Mouse (Mus musculus) urinary bladder, postnatal 36 days (tissue): ENCODE measurements at regions not wholly inside any gene's neighbourhood (a gene's known extent, or its start where the extent isn't known, plus 50 kb on each side); places are given as distances from the start of the nearest gene placed in this dataset.

Experiments used
- DNase-seq, 2 experiments: peaks; one replicate each; pipeline ENCODE4 v3.0.0; 2022; ENCODE audit warnings: low spot score in 2 of 2, mixed read lengths in 1 of 2

DNA sequence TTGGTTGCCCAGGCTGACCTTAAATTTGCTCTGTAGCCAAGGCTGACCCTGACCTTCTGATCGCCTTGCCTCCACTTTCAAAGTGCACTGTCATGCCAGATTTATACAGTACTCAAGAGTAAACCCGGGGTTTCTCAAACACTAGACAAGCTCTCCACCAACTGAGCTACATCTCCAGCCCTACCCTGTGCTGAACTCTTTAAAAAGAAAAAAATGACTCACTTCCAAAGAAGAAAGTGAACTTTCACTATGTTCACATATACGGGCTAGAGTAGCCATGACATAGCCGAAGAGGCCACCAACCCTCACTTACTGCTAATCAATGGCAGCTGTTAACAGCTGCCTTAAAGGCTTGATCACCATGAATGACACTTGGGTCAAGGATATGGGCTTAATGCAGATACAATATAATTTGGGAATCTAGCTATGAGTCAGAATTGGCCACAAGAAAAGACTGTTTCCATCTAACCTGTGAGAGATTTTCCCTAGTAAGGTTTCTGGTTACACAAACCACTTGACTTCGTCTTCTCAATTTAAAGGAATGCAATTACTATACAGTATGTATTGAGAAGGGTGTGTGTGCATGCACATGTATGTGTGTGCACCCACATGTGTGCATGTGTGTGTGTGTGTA, 157.4 kb upstream of the Tgfbr2 start:
- no peak for DNase-seq

DNA sequence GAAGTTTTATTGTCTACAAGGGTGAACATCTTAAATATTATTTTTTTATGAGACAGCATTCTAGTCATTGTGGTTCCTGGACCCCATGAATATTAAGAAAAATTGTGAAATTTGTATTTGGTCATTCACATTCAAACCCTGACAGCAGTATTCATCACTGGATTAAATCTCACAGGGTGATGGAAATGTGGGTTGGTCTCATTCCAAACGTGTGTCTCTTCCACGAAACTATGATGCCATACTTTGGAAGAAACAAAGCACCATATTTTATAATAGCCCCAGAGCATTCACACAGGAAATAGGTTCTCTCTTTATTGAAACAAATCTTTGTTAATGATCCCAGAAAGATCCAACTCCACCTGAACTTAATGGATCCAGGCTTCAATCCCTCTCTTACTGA, 156.2 kb upstream of the Tgfbr2 start:
- DNase-seq: no peak

DNA sequence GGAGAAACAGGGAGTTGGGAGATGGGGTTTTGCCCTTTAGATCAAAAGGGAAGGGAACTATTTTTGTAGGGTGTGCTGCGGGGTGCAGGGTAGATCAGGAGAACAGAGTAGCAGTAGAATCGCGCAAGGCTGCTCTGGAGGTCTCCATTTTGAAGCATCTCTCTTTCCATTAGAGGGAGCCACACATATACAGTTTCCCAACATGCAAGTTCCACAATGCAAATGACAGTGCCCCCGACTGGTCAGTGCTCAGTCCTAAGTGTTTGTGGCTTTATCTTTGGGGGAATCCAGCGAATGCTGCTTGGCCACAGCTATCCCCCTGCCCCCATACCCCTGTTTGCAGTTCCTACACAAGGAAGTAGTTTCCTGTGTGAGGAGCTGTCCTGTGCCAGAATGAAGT, 155.6 kb upstream of the Tgfbr2 start:
- DNase-seq: no peak

DNA sequence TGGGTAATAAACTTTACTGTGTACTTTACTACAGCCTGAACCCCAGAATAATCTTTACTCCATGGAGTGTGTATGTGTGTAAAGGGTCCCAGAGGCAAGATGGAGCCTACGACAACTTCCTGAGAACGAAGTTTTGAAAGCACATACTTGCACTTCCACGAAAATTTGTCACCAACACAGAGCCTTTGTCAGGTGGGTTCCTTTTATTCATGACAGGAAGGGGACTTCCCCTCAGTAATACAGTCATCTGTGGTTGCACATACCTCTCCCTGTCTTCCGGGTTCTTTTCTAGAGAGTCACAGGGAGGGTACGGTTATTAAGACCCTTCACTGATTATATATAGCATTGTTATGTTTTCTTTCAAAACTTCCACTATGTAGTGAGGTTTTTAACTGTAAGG, 154.0 kb upstream of the Tgfbr2 start:
- no peak for DNase-seq

DNA sequence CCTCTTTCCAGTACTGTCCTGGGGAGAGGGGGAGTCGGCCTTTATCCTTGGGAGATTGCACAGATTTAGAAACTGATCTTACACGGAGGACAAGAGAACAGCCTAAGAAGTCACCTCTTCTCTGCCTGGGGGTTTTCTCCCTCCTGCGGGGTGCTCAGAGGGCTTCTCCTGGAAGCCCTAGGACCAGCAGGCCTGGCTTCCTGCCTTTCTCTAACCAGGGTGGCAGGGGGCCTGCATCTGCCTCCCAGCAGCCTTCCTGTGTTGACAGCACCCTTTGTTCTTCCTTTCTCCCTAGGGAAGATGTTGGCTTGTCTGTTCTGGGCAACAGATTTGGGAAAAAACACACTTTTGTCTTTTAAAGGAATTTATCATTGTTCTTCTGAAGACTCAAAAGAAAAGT, 153.0 kb upstream of the Tgfbr2 start:
- no peak for DNase-seq

DNA sequence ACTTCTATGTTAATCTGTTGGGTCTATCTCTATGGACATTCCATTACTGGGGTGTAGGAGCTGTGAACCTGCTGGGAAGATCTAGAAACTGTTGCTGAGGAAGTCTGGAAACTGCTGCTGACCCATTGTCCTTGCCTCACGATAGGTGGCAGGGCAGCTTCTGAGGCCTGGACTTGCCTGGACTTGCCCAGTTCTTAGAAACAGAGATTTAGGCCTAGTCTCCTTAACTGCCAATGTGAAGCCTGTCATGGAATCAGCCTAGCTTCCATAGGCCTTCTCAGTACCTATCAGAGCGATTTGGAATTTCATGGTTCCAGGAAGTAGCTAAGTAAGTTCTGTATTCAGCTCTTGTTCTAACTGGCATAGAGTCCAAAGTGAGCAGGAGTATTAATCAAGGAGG, 151.9 kb upstream of the Tgfbr2 start:
- DNase-seq: no peak

DNA sequence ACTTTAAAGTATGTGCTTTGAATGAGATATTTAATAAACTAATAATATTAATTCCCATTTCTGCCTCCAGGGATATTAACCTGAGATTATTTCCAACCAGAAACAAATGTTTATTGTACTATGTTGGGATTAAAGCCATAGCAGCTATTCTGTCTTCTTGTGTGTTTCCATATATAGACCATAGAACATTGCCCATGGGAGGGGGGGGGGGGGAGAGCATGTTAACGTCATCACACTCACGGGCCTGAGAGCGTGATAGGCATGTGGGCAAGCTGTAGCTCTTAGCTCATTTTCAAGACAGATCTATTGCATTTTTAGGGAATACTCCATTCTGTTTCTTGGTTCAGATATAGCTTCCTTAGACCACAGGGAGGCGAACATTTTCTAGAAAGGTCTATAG, 149.8 kb upstream of the Tgfbr2 start:
- no peak for DNase-seq

DNA sequence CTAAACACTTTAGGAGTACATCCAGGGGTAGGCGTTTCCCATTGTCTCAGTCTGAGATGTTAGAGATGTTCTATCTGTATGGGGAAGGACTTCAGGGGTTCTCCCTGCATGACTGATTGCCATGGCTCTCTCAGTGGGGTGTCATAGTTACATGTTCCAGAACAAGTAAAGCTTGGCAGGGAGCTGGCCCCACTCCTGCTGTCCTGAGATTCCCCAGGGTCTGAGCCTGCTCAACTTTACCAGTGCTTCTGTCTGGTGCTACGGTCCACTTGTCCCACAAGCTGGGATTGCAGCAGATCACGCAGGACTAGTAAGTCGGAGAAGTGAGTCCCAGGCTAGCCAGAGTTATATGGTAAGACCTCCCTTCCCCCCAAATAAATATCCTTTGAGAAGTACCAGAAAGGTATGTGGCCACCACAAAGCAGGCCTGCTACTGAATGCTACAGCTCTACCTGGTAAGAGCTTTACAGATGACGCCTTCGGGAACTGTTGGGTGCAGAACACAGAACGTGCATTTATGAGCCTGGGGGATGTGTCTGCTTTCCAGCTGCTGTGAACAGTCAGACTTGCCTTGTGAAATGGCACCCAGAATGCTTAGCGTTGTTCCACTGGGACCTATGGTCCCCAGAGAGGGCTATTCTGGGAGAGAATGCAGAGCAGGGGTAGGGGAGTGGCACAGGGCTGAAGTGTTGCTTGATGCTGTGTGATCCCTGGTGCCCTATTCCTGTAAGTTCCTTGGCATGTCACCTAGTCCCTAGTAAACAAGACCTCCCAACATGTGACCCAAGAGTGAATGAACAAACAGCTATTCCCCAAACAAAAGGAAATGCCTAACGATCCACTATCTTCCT, 148.9 kb upstream of the Tgfbr2 start:
- DNase-seq: peak in 1 of 2 experiments; percentile 46

DNA sequence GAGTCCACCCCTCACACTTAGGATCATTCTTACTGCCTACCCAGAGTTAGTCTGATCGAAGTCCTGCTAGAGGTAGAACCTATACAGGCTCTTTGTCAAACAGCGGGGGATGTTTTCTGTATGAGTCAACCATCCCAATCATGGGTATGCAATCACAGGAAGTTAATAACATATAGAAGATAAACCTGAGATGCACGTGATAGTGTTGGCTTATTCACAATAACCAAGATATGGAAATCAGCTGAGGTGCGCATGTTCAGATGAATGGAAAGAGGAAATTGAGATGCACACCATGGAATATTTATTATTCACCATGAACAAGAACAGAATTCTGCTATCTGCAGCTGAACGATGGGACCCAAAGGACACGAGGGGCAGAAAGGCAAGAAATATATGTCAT, 146.7 kb upstream of the Tgfbr2 start:
- no peak for DNase-seq

DNA sequence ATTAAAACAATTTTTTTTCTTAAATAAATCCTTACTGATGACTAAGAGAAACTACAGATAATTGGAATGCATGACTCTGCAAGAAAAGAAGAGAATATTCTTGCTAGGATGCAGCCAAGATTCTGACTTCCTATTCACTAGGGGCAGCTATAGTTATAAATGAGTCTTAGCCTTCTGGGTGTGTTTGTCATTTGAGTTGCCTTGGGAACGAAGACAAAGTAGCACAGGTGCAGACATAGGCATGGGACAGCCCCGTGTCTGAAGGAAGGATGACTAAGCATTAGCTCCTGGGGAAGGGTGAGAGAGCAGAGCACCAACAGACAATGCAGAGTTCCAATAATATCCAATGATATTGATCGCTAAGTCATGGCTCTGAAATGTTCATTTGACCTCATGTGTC, 144.3 kb upstream of the Tgfbr2 start:
- DNase-seq: no peak

DNA sequence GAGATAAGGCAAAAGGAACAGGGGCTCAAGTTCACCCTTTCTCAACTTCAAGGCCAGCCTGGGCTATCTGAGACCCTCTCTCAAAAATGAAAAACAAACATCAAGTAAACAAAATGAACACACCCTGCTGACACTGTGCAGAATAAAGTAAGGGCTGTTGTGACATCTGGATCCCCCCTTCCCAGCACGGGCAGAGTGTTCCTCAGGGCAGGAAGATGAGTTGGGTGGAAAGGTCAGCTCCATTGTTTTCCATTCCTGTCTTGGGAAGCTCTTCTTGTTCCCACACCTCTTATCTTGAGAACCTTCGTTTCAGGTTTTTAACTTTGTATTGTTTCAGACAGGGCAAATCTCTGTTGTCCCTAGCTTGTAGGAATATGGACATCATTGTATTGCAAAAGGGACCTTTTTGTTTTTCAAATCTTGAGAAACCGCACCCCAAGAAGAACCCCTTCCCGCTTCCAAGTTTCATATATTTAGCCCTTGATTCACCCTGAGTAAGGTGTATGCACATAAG, 141.5 kb upstream of the Tgfbr2 start:
- DNase-seq: no peak

DNA sequence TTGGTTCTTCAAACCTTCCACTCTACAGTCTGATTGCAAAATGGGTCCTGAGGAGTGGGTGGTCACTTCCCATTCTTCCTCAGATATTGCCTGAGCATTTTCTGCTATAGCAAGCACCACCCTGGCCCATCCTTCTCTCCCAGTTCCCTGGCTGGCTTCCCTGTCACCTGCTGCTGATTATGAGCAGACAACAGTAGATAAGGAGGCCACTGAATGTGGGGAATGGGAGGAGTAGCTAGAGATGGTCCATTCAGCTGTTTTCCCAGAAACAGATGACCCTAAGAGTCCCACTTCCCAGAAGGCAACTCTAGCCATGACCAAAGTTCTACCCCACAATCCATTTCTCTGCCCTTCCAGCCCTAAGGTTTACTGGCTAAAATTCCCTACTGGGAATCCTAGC, 139.6 kb upstream of the Tgfbr2 start:
- no peak for DNase-seq

DNA sequence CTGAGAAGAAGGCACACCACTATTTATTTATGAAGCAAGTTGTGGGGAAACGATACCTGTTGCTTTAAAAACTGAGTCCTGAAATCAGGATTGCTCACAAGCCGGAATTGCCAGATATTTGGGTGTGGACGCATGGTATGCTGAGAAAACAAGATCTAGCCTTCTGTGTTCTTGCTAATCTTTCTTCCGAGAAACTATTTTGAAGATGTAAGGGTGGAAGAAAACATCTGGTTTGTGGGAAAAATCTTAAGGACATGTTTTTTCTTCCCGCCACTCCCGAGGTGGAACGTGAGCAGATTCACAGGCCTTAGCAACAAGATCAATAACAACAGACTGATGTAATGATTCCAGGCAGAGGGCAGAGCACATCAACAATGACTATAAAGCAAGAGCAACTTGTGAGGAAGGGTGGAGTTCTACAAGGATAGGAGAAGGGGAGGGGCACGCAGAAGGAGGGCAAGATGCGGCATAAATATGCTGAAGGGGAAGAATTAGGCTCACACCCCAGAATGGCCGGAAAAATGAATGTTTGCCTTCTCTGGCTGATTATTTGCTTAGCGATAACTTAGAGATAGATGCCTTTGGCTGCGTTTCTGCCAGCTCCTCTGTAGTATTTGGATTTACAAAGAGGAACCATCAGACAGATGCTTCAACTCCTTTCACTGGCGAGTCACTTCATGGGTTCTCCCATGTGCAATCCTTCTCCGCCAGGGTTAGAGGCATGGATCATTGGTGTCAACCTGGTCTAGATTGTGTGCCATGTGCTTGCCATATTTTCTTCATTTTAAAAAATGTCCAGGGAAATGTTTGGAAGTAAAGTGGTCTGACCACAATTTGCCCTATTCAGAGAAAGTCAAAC, 139.0 kb upstream of the Tgfbr2 start:
- peak; percentile 20 to 29 for DNase-seq

DNA sequence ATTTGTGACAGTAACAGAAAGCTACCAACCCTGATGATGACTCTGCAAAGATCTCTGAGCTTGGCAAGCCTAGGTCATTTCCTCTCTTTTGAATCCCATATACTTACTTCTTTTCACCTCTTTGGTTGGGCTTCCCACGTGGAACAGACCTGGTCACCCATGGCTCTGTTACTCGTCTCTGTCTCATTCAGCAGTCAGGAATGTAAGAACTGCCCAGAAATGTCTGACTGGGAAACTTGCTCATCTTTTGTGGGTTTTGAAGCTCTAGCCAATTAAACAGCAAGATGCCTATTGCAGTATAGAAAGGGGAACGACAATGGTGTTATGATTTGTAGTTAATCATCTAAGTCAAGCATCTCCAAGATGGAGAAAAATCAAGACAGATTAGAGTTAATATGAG, 136.2 kb upstream of the Tgfbr2 start:
- DNase-seq: no peak

DNA sequence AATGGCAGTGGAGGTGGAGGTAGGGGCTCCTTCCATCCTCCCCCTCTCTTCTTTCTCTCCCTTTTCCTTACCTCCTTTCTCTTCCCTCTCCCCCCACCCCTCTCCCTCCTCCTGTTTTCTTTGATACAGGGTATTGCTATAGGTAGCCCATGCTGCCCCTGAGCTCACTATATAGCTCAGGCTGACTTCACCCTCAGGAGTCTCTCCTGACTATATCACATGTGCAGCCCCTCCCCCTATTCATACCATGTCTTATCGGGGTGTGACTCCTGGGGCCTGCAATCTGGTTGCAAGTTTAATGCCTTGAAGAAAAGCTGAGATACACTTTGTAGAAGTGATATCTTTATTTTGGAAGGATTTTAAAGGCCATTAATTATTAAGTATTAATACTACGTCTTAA, 126.4 kb upstream of the Tgfbr2 start:
- no peak for DNase-seq

DNA sequence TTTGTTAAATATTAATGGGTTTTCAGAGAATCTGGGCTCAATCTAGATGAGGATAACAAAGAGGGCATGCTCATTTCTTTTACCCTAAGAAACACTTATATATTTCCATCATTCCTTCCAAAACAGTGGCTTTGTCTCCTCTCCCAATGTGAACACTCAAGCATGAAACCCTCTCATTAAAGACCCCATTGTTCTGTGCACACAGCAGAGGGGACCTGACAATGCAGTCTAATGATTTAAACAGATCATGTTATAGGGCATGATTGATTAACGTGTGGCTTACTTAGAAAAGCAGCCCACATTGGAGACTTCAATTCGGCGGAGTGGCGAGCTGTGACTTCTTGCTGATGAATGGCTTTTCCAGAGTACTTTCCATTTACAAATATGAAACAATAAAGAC, 123.6 kb upstream of the Tgfbr2 start:
- no peak for DNase-seq

DNA sequence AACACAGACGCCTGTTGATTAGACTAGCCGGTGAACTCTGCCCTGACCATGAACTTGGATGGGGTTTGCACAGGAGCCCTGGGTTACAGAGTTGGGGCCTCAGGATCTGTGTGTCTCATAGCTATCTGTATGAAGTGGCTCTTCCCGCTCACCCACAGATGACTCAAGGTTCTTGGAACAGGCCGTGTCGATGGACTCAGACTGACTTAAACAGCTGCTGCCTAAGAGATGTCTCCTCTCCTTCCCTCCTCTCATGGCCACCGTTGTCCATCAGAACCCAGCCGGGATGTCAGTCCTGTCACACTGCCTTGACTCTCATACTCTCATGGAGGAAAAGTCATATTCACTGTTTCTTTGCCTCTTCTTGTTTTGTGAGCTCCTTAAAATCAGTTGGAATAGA, 121.2 kb upstream of the Tgfbr2 start:
- DNase-seq: no peak

DNA sequence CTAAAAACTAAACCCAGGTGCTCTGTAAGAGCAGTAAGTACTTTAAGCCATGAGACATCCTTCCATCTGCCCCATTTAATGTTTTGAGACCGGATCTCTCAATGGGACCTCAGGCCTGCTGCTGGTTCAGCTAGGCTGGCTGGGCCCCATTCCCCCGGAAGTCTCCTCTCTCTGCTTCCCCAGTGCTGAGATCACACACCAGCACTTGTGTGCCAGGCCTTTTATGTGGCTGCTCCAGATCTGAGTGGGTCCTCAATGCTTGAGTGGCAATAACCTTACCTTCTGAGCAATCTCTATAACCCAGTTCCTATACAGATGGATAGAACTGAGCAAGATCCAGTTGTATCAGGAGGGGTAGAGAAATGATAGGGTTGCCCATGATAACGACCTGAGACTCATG, 118.9 kb upstream of the Tgfbr2 start:
- DNase-seq: no peak

DNA sequence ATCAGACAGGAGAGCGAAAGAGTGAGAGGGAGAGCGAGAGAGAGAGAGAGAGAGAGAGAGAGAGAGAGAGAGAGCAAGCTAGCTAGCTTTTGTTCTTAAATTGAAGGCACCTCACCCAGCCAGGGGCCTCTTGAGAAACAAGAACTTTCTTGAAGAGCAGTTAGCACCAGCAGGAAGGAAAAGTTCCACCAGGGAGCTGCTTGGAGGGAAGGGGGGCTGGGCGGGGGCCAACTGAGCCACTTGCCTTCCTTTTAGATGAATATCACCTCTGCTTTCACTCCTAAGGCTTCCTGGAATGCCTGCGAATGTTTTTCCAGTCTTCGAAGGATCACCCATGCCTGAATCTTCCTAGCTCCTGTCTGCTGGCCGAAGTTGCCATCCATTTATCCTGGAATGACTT, 118.0 kb upstream of the Tgfbr2 start:
- DNase-seq: no peak

DNA sequence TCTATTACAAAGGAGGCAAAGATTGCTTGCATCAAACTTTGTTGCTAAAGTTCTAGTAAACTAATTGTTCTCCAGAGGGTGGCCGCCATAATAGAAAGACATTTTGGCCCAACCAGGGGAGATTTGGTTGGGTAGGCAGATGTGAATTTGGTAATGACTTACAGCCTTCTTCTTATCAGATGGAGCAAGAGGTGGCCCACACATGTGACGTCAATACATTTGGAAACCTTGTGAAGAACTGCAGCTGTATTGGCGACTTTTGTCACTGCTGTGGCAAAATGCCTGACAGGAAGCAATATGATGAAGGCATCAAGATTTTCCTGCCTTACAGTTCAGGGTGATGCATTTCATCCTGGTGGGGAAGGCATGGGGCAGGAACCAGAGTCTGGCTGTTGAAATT, 116.5 kb upstream of the Tgfbr2 start:
- no peak for DNase-seq

DNA sequence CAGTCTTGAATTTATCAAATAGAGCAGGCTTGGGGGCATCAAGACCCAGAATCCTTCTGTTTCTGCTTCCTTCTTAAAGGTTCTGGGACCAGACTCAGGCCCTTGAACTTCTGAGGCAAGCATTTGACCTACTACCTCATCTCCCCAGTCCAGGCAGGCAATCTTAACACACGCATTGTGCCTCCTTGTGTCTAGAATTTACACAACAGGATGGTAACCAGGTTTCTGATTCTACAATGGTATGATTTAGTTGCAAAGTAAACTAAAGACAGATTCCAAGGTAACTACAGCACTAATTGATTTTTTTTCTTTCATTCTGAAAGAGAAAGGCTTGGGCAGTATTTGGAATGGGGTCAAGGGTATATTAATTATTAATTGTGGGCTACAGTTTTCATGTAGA, 115.7 kb upstream of the Tgfbr2 start:
- no peak for DNase-seq

DNA sequence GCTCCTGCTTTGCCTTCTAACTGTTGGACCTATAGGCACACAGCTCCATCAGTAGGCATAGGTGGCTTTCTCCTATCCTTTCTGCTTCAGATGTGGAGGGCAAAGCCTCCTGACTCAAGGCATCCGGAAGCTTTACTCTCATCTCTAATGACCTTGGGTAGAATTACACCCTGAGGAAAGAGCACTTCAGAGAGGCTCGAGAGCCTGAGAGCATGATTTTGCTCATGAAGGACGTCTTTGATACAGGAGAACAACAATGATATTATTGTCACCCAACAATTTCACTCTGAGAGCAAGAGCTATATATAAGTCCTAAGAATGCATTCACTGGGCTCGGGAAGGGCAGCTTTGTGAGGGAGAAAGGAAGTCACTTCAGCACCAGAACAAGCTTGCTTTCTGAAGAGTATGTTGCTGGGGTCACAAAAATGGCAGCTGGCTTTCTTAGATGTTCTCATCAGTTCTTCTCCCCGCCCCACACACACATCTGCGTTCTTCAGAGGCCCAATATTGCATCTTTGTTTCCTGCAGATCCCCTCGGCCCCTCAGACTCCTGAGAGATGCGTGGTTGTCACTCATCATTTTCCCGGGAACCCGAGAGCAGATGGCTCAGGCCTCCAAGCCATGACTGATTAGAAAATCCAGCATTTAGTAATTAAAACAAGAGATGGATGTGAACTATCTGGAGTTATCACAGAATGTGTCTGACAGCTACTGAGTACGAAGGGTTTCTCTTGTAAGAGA, 110.7 kb upstream of the Tgfbr2 start:
- DNase-seq: no peak
